13 mouse cellular contexts compared by ENCODE assay signal in the genomic region with DNA sequence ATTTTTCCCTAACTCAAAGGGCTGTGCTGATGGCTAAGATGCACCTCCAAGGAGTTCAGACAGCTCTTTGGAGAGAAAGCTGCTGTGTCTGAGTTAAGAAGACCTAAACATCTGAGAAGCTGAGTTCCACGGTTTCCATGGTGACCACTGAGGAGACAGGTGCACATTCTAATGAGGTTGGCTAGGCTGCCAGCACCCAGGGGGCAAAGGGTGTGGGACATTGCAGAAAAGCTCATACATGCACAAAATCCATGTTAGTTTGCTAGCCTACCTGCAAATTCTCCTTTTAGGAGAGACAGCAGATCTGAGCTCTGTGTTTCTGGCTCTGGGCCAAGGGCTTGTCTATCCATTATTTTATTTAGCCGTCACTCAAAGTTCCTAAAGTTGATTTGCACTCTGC.
DNase-seq lines count a peak whose midpoint lies in the region; ATAC-seq and TF ChIP-seq lines count a peak whose summit lies in the region.
"Had no signal": no experiment of that assay in that cellular context is flagged by ENCODE, and none has a peak within 500 bp of the region (broad histone marks: within the 10 kb centered on the region; RNA-seq: fewer than 3 reads in every experiment).

No protein-coding gene starts in this region.

- no peak overlapping the region for H3K4me3 ChIP-seq in hindbrain, embryonic 10.5 days
- H3K4me3 ChIP-seq in hindbrain, embryonic 11.5 days (ENCODE audit: low read depth, low read length) = no peak overlapping the region
- H3K4me3 ChIP-seq in hindbrain, postnatal 0 days (ENCODE audit: low read length) = no peak overlapping the region

- no peaks in the 10 kb centered on the region for H3K9me3 ChIP-seq in hindbrain, embryonic 10.5 days
- H3K9me3 ChIP-seq in hindbrain, embryonic 11.5 days (ENCODE audit: control insufficient read depth, low read length) = no peaks in the 10 kb centered on the region
- no peaks in the 10 kb centered on the region for H3K9me3 ChIP-seq in hindbrain, postnatal 0 days (ENCODE audit: low read length)

- no peak for DNase-seq in hindbrain, embryonic 10.5 days (ENCODE audit: low spot score)
- DNase-seq in hindbrain, embryonic 11.5 days (ENCODE audit: low spot score) = no peak
- peak; percentile 87 for DNase-seq in brain, embryonic 14.5 days (ENCODE audit: low read depth)
- DNase-seq in cerebellum, postnatal 36 days = peak; percentile 59 to 62
- peak; percentile 74 for DNase-seq in hindbrain, postnatal 0 days (ENCODE audit: low spot score)
- no peak for DNase-seq in kidney, adult 8-10 months
- no peak for DNase-seq in urinary bladder, adult 2 months (ENCODE audit: low spot score)
- DNase-seq in gastrocnemius, postnatal 25 days = no peak
- DNase-seq: heart, adult 18-20 months; liver; lung, postnatal 10 days; thymus, adult 2 months had no signal

- peaks cover 21% of the 10 kb centered on the region for H3K36me3 ChIP-seq in hindbrain, embryonic 10.5 days
- H3K36me3 ChIP-seq in hindbrain, embryonic 11.5 days (ENCODE audit: control insufficient read depth, insufficient read depth, low read length) = no peaks in the 10 kb centered on the region
- no peaks in the 10 kb centered on the region for H3K36me3 ChIP-seq in hindbrain, postnatal 0 days (ENCODE audit: insufficient read depth, low read length)

- H3K4me1 ChIP-seq in hindbrain, embryonic 10.5 days (replicated peaks) = peaks cover 42% of the 10 kb centered on the region
- H3K4me1 ChIP-seq in hindbrain, embryonic 11.5 days (replicated peaks; ENCODE audit: control insufficient read depth, insufficient read depth, low read length) = peaks cover 3% of the 10 kb centered on the region; the same call in 1 of the 2 replicates
- H3K4me1 ChIP-seq in hindbrain, postnatal 0 days (ENCODE audit: insufficient read depth, low read length) = peaks cover 7% of the 10 kb centered on the region; the same call in 1 of the 2 replicates

- H3K27me3 ChIP-seq in hindbrain, embryonic 10.5 days (ENCODE audit: insufficient read depth, poor library complexity, severe bottlenecking) = no peaks in the 10 kb centered on the region
- H3K27me3 ChIP-seq in hindbrain, embryonic 11.5 days (ENCODE audit: control insufficient read depth, insufficient read depth, low read length) = no peaks in the 10 kb centered on the region
- no peaks in the 10 kb centered on the region for H3K27me3 ChIP-seq in hindbrain, postnatal 0 days (ENCODE audit: insufficient read depth, low read length)

- H3K27ac ChIP-seq in hindbrain, embryonic 10.5 days = peak overlapping the region; percentile 35; the same call in 1 of the 2 replicates
- no peak overlapping the region for H3K27ac ChIP-seq in hindbrain, embryonic 11.5 days (ENCODE audit: low read depth, low read length)
- H3K27ac ChIP-seq in hindbrain, postnatal 0 days = peak overlapping the region; percentile 51
- H3K27ac ChIP-seq: kidney, postnatal 0 days had no signal

- H3K4me2 ChIP-seq in hindbrain, embryonic 11.5 days (replicated peaks; ENCODE audit: low read depth, low read length) = no peak overlapping the region
- H3K4me2 ChIP-seq in hindbrain, postnatal 0 days (ENCODE audit: low read depth, low read length) = no peak overlapping the region

- no peak for TF ChIP-seq POLR2A in brain, embryonic 14.5 days (IDR thresholded peaks at IDR 0.05; ENCODE audit: borderline replicate concordance, extremely low read depth, insufficient read depth, insufficient read length, poor library complexity, severe bottlenecking)

- no peak for ATAC-seq in hindbrain, embryonic 11.5 days (ENCODE audit: low FRiP score)
- ATAC-seq in hindbrain, postnatal 0 days = peak; percentile 79

- 78% methylated on average over 2 of the region's 2 CpGs for WGBS in hindbrain, embryonic 10.5 days
- 90% methylated on average over 2 of the region's 2 CpGs for WGBS in hindbrain, embryonic 11.5 days
- WGBS in hindbrain, postnatal 0 days = 34% methylated on average over 2 of the region's 2 CpGs

- H3K9ac ChIP-seq in hindbrain, embryonic 11.5 days (ENCODE audit: low read depth, low read length) = no peak overlapping the region
- no peak overlapping the region for H3K9ac ChIP-seq in hindbrain, postnatal 0 days (replicated peaks; ENCODE audit: low read length)

- no peak for TF ChIP-seq CTCF in brain, embryonic 14.5 days (IDR thresholded peaks at IDR 0.05; ENCODE audit: borderline replicate concordance, extremely low read depth, insufficient read depth, insufficient read length)
- TF ChIP-seq CTCF in hindbrain, postnatal 0 days (IDR thresholded peaks at IDR 0.05; ENCODE audit: low read depth) = no peak

Comparison
In these comparisons a context has a peak if more than half of its experiments do, and no peak if none do; other contexts are left out.
1. DNase-seq: peak in brain, embryonic 14.5 days (single experiment), cerebellum, postnatal 36 days (2 of 2) and hindbrain, postnatal 0 days (single experiment); none in hindbrain, embryonic 10.5 days (single experiment), hindbrain, embryonic 11.5 days (single experiment), kidney, adult 8-10 months (0 of 2), urinary bladder, adult 2 months (single experiment) and gastrocnemius, postnatal 25 days (single experiment).